Mouse (Mus musculus) thymus, postnatal 25 days (tissue): ENCODE measurements at regions not wholly inside any gene's neighbourhood (a gene's known extent, or its start where the extent isn't known, plus 50 kb on each side); places are given as distances from the start of the nearest gene placed in this dataset.

ENCODE experiments used
- DNase-seq: peaks from one replicate; pipeline ENCODE4 v3.0.0; 2022

DNA sequence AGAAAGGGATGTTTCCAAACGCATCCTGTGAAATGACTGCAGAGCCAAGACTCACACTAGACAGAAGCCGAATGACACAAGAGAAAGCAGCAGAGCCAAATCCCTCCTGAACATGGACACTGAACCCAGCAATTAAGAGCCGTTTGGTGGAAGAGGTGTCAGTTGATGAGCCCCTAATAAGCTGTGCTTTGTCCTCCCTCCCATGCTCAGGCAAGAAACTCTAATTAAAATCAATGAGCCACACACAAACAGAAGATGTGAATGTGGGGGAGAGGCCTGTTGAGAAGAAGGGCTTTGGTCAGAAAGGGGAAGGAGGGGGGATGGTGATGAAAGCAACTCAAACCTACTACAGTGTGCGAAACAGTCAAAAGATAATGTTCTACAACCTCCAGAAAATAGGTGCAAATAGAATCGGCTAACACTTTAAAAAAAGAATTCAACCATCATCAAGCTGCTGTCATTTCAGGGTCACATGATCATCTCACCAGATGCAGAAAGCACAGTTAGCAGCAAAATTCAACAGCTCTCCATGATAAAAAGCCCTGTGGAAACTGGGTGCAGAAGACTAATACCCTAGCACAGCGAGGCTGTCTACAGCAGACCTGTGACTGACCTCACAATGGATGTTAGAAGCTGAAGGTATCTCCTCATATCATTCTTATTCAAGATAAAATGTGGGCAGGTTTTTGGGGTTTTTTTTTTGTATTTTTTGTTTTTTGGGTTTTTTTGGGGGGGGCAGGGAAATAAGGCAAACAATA is 153.2 kb upstream of the Gm15217 start:
- no peak for DNase-seq

DNA sequence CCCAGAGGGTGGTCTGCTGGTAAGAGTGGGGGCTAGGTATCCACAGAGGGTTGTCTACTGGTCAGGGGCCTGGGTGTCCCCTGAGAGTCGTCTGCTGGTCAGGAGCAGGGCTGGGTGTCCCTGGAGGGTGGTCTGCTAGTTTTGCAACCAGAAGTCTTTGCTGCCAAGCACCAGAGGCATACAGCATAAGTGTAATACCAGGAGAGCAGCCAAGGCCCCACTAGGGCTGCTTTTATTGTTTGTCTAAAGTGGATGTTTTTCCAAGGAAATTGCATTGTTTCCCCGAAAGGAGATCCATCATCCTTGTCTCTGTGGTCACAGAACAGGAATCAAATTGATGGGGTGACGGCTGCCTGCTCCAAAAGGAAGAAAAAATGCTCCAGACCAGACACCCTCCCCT is 145.2 kb upstream of the Gm15217 start:
- DNase-seq = no peak

GRCm38 (mm10) chr14:46234835-46235234 is 144.4 kb upstream of the Gm15217 start:
- no peak for DNase-seq

GRCm38 (mm10) chr14:46240046-46240800 is 139.0 kb upstream of the Gm15217 start:
- no peak for DNase-seq

GRCm38 (mm10) chr14:46240896-46241295 is 138.3 kb upstream of the Gm15217 start:
- DNase-seq = no peak

- no peak for DNase-seq
Measured at GRCm38 (mm10) chr14:46247491-46248484, 131.4 kb upstream of the Gm15217 start.

GRCm38 (mm10) chr14:46249141-46249540 is 130.1 kb upstream of the Gm15217 start:
- DNase-seq = no peak

DNA sequence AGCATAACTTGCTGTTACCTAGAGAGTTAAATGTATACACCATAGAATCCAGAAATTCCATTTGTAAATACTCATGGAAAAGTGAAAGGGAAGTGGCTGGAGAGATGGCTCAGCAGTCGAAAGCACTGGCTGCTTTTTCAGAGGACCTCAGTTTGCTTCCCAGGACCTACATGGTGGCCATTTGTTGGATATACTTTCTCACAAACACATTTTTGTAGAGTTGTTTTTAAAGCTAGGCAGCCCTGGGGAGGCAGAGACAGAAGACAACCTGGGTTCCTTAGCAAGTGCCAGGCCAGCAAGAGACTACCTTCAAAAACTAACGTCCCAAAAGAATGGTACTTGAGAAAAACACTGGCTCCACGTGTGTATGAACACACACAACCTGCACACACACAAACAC is 124.0 kb upstream of the Gm15217 start:
- no peak for DNase-seq

DNA sequence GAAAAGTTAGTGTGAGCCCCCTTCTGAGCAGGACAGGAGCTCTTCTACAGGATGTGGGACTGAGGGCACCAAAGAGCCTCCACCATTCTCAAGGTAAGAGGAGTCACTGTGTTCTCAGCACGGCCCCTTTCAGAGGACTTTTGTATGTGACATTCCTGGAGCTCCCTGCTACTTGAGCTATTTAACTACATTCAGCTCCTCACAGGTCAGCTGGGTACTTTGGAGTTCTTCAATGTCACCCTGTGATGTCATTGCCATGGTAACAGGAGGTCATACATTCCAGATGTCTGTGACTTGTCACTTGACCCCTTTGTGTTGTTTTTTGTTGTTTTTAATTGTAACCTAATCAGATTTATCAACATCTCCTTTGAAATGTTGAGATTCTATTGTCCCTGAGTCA is 122.9 kb upstream of the Gm15217 start:
- no peak for DNase-seq

GRCm38 (mm10) chr14:46257311-46257710 is 121.9 kb upstream of the Gm15217 start:
- no peak for DNase-seq

DNA sequence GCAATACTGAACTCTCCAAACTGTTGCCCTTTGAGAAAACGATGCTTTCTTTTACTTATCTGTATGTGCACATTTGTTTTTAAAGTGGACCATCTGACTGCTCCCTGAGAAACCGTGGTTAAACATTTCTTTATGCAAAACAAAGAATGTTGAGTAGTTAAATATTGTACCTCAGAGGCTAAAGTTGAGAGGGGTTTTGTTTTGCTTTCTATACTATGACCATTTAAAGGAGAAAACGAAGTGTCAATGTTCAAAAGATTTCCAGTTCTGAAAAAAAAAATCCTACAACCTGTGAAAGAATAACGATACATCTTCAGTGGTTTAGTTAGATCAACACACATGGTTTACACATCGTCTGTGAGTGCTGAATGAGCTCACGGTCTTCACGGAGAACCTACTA is 120.7 kb upstream of the Gm15217 start:
- no peak for DNase-seq

GRCm38 (mm10) chr14:46260291-46260980 is 118.8 kb upstream of the Gm15217 start:
- DNase-seq = no peak

- no peak for DNase-seq
Measured at GRCm38 (mm10) chr14:46275455-46275854, 103.8 kb upstream of the Gm15217 start.

DNA sequence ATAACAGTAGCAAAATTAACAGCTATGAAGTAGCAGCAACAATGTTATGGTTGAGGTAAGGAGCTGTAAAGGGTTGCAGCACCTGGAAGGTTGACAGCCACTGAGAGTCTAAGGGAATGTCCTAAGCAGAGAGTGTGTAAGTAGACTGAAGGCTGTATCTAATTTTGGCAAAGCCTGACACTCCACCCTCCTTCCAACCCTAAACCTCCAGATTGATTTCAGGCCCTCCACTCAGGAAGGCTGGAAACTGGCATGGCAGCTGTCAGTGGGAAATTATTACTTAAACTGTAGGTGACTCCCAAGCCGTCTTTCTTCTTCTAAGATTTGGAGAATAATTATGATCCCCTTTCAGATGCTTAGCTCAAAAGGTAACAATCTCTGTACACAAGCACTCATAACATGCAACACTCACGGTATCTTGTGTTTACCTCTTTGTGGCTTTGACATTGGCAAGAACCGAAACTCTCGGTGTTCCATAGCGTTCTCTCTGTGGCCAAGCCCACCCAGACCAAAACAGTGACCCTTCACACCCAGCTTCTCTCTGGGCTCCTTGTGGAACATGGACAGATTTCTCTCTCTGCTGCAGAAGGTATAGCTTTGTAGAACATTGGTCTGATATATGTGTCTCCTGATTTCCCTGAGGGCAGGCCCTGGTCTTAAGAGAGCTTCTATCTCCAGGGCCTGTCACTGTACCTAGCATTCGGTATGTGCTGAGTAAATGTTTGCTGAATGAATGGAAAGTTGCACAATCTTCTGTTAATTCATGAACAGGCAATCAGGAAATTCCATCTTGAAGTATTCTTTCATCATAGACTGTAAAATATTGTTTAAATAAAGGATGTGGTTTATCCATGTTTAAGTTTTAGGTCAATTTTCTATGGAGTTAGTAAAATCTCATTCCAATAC is 102.0 kb upstream of the Gm15217 start:
- no peak for DNase-seq

DNA sequence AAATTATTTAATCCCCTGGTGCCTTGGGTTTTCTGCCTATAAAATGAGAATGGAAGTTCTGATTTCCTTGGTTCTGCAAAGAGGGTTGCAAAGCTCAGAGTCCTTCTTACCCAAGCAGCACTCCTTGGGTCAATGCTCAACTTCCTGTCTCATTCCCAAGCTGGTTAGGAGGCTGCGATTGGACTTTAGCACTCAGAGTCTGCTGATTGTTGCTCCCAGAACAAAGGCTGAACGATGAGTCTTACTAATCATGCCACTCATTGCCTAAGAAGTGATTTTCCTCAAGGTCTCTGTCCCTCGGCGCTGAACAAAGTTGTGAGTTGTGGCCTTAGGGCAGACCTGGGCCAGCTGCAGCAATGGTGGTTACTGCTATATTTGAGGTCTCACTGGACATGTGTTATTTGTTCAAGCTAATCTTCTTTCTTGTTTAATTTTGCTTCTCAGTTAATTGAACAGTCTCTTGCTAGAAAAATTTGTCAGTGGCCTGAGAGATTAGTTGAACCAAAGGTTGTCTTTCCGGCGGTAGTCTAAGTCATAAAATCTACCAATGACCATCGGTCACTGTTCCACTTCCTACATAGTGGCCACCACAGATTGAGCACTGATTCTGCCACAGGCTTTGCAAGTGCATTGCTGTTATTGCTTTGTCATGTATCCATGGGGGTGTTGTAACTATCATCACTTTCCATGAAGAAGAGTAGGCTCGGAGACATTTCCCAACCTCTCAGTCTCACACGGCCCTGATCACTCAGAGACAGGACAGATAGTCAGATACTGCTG is 101.2 kb upstream of the Gm15217 start:
- DNase-seq = no peak

GRCm38 (mm10) chr14:46292398-46292797 is 86.8 kb upstream of the Gm15217 start:
- no peak for DNase-seq

DNA sequence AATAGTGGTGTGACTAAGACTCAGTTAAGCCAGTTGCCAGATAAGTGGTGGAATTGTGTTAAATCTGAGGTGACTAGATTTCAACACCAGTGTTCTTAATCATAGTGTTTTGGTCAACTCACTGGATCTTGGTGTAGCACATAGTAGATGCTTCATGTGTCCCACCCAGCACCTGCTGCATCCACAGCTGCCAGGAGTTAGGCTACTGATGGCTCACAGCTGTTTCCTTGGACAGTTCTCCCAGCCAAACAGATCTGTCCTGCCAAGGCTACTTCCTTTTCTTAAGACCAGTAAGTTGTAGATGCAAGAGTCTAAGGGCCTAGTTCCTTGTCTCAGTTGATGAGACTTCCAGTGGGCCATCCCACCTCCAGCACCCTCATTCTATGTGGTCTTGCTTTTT is 82.9 kb upstream of the Gm15217 start:
- DNase-seq = no peak

DNA sequence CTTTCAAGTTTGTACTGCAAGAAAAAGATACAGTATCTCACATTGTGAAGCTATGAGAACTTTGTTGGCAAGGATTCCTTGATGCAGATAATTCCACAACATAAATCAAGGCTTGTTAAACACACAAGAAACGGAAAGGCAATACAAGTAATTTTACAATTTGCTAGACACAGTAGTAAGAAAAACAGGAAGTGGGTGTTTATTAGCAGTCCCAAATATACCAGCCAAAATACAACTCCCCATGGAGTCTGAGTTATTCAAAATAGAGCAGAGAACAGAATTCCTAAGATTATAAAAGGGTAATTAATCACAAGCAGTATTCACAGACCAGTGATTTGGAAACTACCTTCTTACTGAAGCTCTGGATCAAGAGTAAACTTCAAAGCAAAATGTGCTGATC is 78.7 kb upstream of the Gm15217 start:
- no peak for DNase-seq

GRCm38 (mm10) chr14:46302601-46303000 is 76.6 kb upstream of the Gm15217 start:
- no peak for DNase-seq

- no peak for DNase-seq
Measured at GRCm38 (mm10) chr14:46305267-46305666, 73.9 kb upstream of the Gm15217 start.

GRCm38 (mm10) chr14:46313064-46313463 is 66.2 kb upstream of the Gm15217 start:
- no peak for DNase-seq
